Mouse (Mus musculus): Measurements from ENCODE around the gene Bik.

DNA sequence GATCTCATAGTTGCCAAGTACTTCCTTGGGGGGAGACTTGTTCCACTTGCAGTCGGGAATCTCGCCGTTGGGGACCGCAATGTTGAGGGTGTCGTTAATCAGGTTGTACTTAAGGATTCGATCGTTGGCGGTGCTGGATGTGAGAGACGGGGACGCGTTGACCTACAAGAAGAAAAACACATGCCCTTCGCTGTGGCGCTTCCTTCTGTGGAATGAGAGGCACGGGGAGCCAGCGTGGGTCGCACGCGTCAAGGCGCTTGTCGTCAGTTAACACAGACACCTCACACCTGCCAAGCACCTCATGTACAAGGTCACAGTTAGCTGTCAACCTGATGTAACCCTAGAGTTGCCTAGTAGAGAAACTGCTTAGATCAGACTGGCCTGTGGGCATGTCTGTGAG lies 37.2 kb upstream of the Bik start:
- TF ChIP-seq POLR2A (IDR thresholded peaks at IDR 0.05; ENCODE audit: low read depth, low read length) (no peak), CTCF (IDR thresholded peaks at IDR 0.05; ENCODE audit: borderline replicate concordance, insufficient read depth, low read length) (no peak)

Data from embryonic fibroblast, embryonic 13.5 days (primary cell).